Comparison of ENCODE assay signal across 14 mouse cellular contexts in genomic region chr13:59956441-59956840, GRCm38 (mm10).
A peak's percentile ranks its signal among the peaks of the same experiment; 100 is the strongest.
DNase-seq lines count a peak whose midpoint lies in the region; ATAC-seq and TF ChIP-seq lines count a peak whose summit lies in the region.
"Had no signal": no experiment of that assay in that cellular context is flagged by ENCODE, and none has a peak within 500 bp of the region (broad histone marks: within the 10 kb centered on the region; RNA-seq: fewer than 3 reads in every experiment).

No protein-coding gene starts in this region.

- no peak for TF ChIP-seq POLR2A in kidney, adult 2 months (IDR thresholded peaks at IDR 0.05; ENCODE audit: low read depth, low read length)

- H3K36me3 ChIP-seq in kidney, adult 2 months (ENCODE audit: control insufficient read depth, insufficient read depth, low read length) = no peaks in the 10 kb centered on the region
- H3K36me3 ChIP-seq in midbrain, embryonic 11.5 days (ENCODE audit: control insufficient read depth, insufficient read depth, low read length) = no peaks in the 10 kb centered on the region
- no peaks in the 10 kb centered on the region for H3K36me3 ChIP-seq in midbrain, embryonic 10.5 days
- no peaks in the 10 kb centered on the region for H3K36me3 ChIP-seq in embryonic facial prominence, embryonic 12.5 days
- no peaks in the 10 kb centered on the region for H3K36me3 ChIP-seq in limb, embryonic 13.5 days
- H3K36me3 ChIP-seq: embryonic facial prominence, embryonic 15.5 days; liver, embryonic 15.5 days had no signal

- DNase-seq in kidney, adult 2 months = peak; percentile 44
- no peak for DNase-seq in kidney, postnatal 14 days
- DNase-seq in midbrain, embryonic 11.5 days (ENCODE audit: low spot score, missing footprints) = peak; percentile 79
- DNase-seq in midbrain, embryonic 10.5 days (ENCODE audit: low spot score) = no peak
- DNase-seq in adrenal gland, adult 8-10 months = no peak
- DNase-seq: cerebellum, postnatal 25 days; heart, postnatal 10 days; layer of hippocampus, postnatal 36 days; right cerebral cortex, postnatal 25 days had no signal

- peak; percentile 90 for ATAC-seq in midbrain, embryonic 11.5 days (ENCODE audit: low FRiP score)
- ATAC-seq in embryonic facial prominence, embryonic 12.5 days (ENCODE audit: insufficient number of reproducible peaks, insufficient read depth, low FRiP score, low TSS enrichment) = peak; percentile 64; the same call in 1 of the 2 replicates
- ATAC-seq in limb, embryonic 13.5 days (ENCODE audit: low FRiP score, low read depth) = peak; percentile 40; the same call in 1 of the 2 replicates
- ATAC-seq: forebrain, embryonic 13.5 days had no signal

- no peak overlapping the region for H3K4me2 ChIP-seq in midbrain, embryonic 11.5 days
- no peak overlapping the region for H3K4me2 ChIP-seq in embryonic facial prominence, embryonic 12.5 days (replicated peaks)
- H3K4me2 ChIP-seq in limb, embryonic 13.5 days (replicated peaks) = no peak overlapping the region
- H3K4me2 ChIP-seq: embryonic facial prominence, embryonic 15.5 days; forebrain, embryonic 13.5 days; liver, embryonic 15.5 days had no signal

- no peak overlapping the region for H3K4me3 ChIP-seq in kidney, adult 2 months (ENCODE audit: insufficient read depth, low read depth, low read length)
- H3K4me3 ChIP-seq in midbrain, embryonic 11.5 days (ENCODE audit: low read depth, low read length) = no peak overlapping the region
- H3K4me3 ChIP-seq in midbrain, embryonic 10.5 days = no peak overlapping the region
- no peak overlapping the region for H3K4me3 ChIP-seq in embryonic facial prominence, embryonic 12.5 days
- H3K4me3 ChIP-seq in limb, embryonic 13.5 days = no peak overlapping the region
- H3K4me3 ChIP-seq: embryonic facial prominence, embryonic 15.5 days; forebrain, embryonic 13.5 days; liver, embryonic 15.5 days had no signal

- no peak for TF ChIP-seq CTCF in kidney, adult 2 months (conservative IDR thresholded peaks at IDR 0.05; ENCODE audit: insufficient read depth, insufficient read length, low read depth, low read length)

- H3K27ac ChIP-seq in kidney, adult 2 months (ENCODE audit: insufficient read depth, low read depth, low read length) = no peak overlapping the region
- H3K27ac ChIP-seq in midbrain, embryonic 11.5 days (ENCODE audit: low read depth, low read length) = no peak overlapping the region
- no peak overlapping the region for H3K27ac ChIP-seq in midbrain, embryonic 10.5 days (replicated peaks)
- H3K27ac ChIP-seq in embryonic facial prominence, embryonic 12.5 days = no peak overlapping the region
- no peak overlapping the region for H3K27ac ChIP-seq in limb, embryonic 13.5 days
- H3K27ac ChIP-seq: embryonic facial prominence, embryonic 15.5 days; forebrain, embryonic 13.5 days; liver, embryonic 15.5 days had no signal

- no peak overlapping the region for H3K9ac ChIP-seq in midbrain, embryonic 11.5 days (ENCODE audit: low read length)
- H3K9ac ChIP-seq in embryonic facial prominence, embryonic 12.5 days = no peak overlapping the region
- no peak overlapping the region for H3K9ac ChIP-seq in limb, embryonic 13.5 days
- H3K9ac ChIP-seq: embryonic facial prominence, embryonic 15.5 days; forebrain, embryonic 13.5 days; liver, embryonic 15.5 days had no signal

- no peaks in the 10 kb centered on the region for H3K27me3 ChIP-seq in kidney, adult 2 months (replicated peaks; ENCODE audit: control insufficient read depth, insufficient read depth, low read length)
- H3K27me3 ChIP-seq in midbrain, embryonic 11.5 days (ENCODE audit: control insufficient read depth, insufficient read depth, low read length) = no peaks in the 10 kb centered on the region
- H3K27me3 ChIP-seq in midbrain, embryonic 10.5 days (ENCODE audit: low read depth, poor library complexity, severe bottlenecking) = no peaks in the 10 kb centered on the region
- no peaks in the 10 kb centered on the region for H3K27me3 ChIP-seq in embryonic facial prominence, embryonic 12.5 days
- no peaks in the 10 kb centered on the region for H3K27me3 ChIP-seq in limb, embryonic 13.5 days
- H3K27me3 ChIP-seq: embryonic facial prominence, embryonic 15.5 days; forebrain, embryonic 13.5 days; liver, embryonic 15.5 days had no signal

- no peaks in the 10 kb centered on the region for H3K4me1 ChIP-seq in kidney, adult 2 months (ENCODE audit: control insufficient read depth, insufficient read depth, low read length)
- no peaks in the 10 kb centered on the region for H3K4me1 ChIP-seq in midbrain, embryonic 11.5 days (ENCODE audit: control insufficient read depth, insufficient read depth, low read length)
- peaks cover 9% of the 10 kb centered on the region for H3K4me1 ChIP-seq in midbrain, embryonic 10.5 days
- peaks cover 4% of the 10 kb centered on the region; the same call in 1 of the 2 replicates for H3K4me1 ChIP-seq in embryonic facial prominence, embryonic 12.5 days
- peaks cover 19% of the 10 kb centered on the region for H3K4me1 ChIP-seq in limb, embryonic 13.5 days
- H3K4me1 ChIP-seq: embryonic facial prominence, embryonic 15.5 days; forebrain, embryonic 13.5 days; liver, embryonic 15.5 days had no signal

- H3K9me3 ChIP-seq in midbrain, embryonic 11.5 days (ENCODE audit: control insufficient read depth, low read length) = no peaks in the 10 kb centered on the region
- no peaks in the 10 kb centered on the region for H3K9me3 ChIP-seq in midbrain, embryonic 10.5 days (replicated peaks)
- no peaks in the 10 kb centered on the region for H3K9me3 ChIP-seq in embryonic facial prominence, embryonic 12.5 days
- H3K9me3 ChIP-seq in limb, embryonic 13.5 days = no peaks in the 10 kb centered on the region
- H3K9me3 ChIP-seq: embryonic facial prominence, embryonic 15.5 days; forebrain, embryonic 13.5 days; liver, embryonic 15.5 days had no signal

- WGBS in kidney, adult 2 months = 60% methylated on average over 2 of the region's 2 CpGs
- WGBS in midbrain, embryonic 11.5 days = 56% methylated on average over 2 of the region's 2 CpGs
- WGBS in midbrain, embryonic 10.5 days = 70% methylated on average over 2 of the region's 2 CpGs
- WGBS in embryonic facial prominence, embryonic 12.5 days = 42% methylated on average over 2 of the region's 2 CpGs
- whole genome bisulfite sequencing in limb, embryonic 13.5 days = 62% methylated on average over 2 of the region's 2 CpGs

Comparison
In these comparisons a context has a peak if more than half of its experiments do, and no peak if none do; other contexts are left out.
1. DNase-seq: peak in kidney, adult 2 months (single experiment) and midbrain, embryonic 11.5 days (single experiment); none in kidney, postnatal 14 days (single experiment), midbrain, embryonic 10.5 days (single experiment) and adrenal gland, adult 8-10 months (single experiment).
2. ATAC-seq: peak in every context shown above with its lines; median percentile 90 in midbrain, embryonic 11.5 days; 64 in embryonic facial prominence, embryonic 12.5 days; 40 in limb, embryonic 13.5 days.